Mouse (Mus musculus): ENCODE results near the gene 2410004B18Rik.

DNA sequence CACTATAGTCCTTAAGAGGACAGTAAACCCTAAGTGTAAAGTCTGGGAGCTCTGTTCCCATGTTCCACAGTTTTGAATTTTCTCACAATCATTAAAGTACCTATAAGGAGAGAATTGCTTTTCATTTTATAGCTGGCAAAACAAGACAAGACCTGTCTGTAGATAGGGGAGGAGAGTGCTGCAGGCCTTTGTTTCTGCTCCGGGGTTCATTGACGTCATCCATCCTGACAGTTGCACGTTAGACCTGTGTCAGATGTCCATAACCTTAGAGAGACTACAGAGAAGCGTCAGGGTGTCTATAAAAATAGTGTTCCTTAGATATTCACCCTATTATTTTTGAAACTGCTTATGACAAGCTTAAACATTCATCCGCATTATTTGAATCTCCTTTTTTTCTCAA lies 12.3 kb upstream of the 2410004B18Rik start:
- no peak for TF ChIP-seq POLR2A (IDR thresholded peaks at IDR 0.05; ENCODE audit: borderline replicate concordance, extremely low read depth, low read depth, low read length)
- TF ChIP-seq CTCF (IDR thresholded peaks at IDR 0.05; ENCODE audit: insufficient read depth, low read length) = no peak

Measured in lung, adult 2 months (tissue).